Mouse (Mus musculus) liver, postnatal 0 days (tissue): ENCODE results near the gene Golm1. TPM values are rescaled to one million over a fixed set of nuclear protein-coding genes. Genes with fewer than 3 reads are reported as not detected.

Source experiments
- ATAC-seq: fragments of 200-750 bp; cut with Nextera tagmentation; 2 replicates; pipeline ENCODE4 v1.8.0; 2017; ENCODE audit warnings: mild to moderate bottlenecking, moderate library complexity
- DNase-seq: peaks from one replicate; pipeline ENCODE4 v3.0.0-alpha.2; 2016
- H3K27ac ChIP-seq: fragments of 300-500 bp; sonication (generic); 2 replicates; pipeline ENCODE4 v1.5.1; 2014; ENCODE audit warnings: antibody characterized with exemption, moderate library complexity, mild to moderate bottlenecking, low read depth
- H3K27me3 ChIP-seq: fragments of 300-500 bp; sonication (generic); 2 replicates; pipeline ENCODE4 v1.6.1; 2014; ENCODE audit warnings: low read length, control low read depth, mixed read lengths; ENCODE audit not compliant: insufficient read depth
- H3K36me3 ChIP-seq: fragments of 300-500 bp; sonication (generic); replicated peaks from 2 replicates; pipeline ENCODE4 v1.6.1; 2014; ENCODE audit warnings: mild to moderate bottlenecking, control low read depth, low read length, moderate library complexity, mixed read lengths; ENCODE audit not compliant: insufficient read depth
- H3K4me1 ChIP-seq: fragments of 300-500 bp; sonication (generic); 2 replicates; pipeline ENCODE4 v1.6.1; 2014; ENCODE audit warnings: antibody characterized with exemption, mild to moderate bottlenecking, control low read depth; ENCODE audit not compliant: insufficient read depth
- H3K4me2 ChIP-seq: fragments of 300-500 bp; sonication (generic); 2 replicates; pipeline ENCODE4 v1.6.1; 2014; ENCODE audit warnings: low read depth, mild to moderate bottlenecking, low read length, moderate library complexity, mixed read lengths
- H3K4me3 ChIP-seq: fragments of 300-500 bp; sonication (generic); 2 replicates; pipeline ENCODE4 v1.5.1; 2014; ENCODE audit warnings: low read depth, low read length
- H3K9ac ChIP-seq: fragments of 300-500 bp; sonication (generic); replicated peaks from 2 replicates; pipeline ENCODE4 v1.6.1; 2014; ENCODE audit warnings: mild to moderate bottlenecking, moderate library complexity
- H3K9me3 ChIP-seq: fragments of 300-500 bp; sonication (generic); 2 replicates; pipeline ENCODE4 v1.6.1; 2016; ENCODE audit warnings: mild to moderate bottlenecking, control low read depth, low read length, mixed read lengths
- CTCF ChIP-seq: sonication (generic); IDR thresholded peaks from 2 replicates; pipeline ENCODE4 v1.5.1; 2016; ENCODE audit warnings: antibody characterized with exemption, low read depth
- EP300 ChIP-seq: IDR thresholded peaks from 2 replicates; pipeline ENCODE4 v1.6.1; 2016; ENCODE audit warnings: antibody characterized with exemption, low read depth, mild to moderate bottlenecking
- WGBS: fragments of 180-500 bp; shearing (Covaris S2); extraction: QIAGEN DNeasy Blood & Tissue Kit; methylation state at CpG from one replicate; pipeline ENCODE4 v1.1.7; 2014; ENCODE audit not compliant: insufficient replicate concordance; 5-methylcytosine and 5-hydroxymethylcytosine counted together
- polyA plus RNA-seq: library from polyadenylated mRNA; unstranded; fragments of >200 nt; fragmentation: Nextera tagmentation; extraction: Ambion mirVana; gene quantifications from 2 replicates; pipeline ENCODE4 v1.2.1, GENCODE M21; 2015

The Golm1 gene
- polyA plus RNA-seq, 1 experiment from 2014 or later: 13.0 TPM

- 49% methylated on average over 10 of the region's 10 CpGs for WGBS
- peaks cover 4% of the 10 kb centered on the region; the same call in 1 of the 2 replicates for H3K36me3 ChIP-seq
- H3K27ac ChIP-seq: no peak overlapping the region
- no peak overlapping the region for H3K4me3 ChIP-seq
- H3K9ac ChIP-seq: no peak overlapping the region
- H3K27me3 ChIP-seq: no peaks in the 10 kb centered on the region
- peaks cover 9% of the 10 kb centered on the region for H3K4me1 ChIP-seq
- TF ChIP-seq EP300: no peak
- no peak for TF ChIP-seq CTCF
- peak; percentile 48 for ATAC-seq
- no peak for DNase-seq
- no peak overlapping the region for H3K4me2 ChIP-seq
- no peaks in the 10 kb centered on the region for H3K9me3 ChIP-seq
Observed at GRCm38 (mm10) chr13:59656316-59656832, 19.2 kb downstream of the Golm1 start.

- H3K4me1 ChIP-seq: peaks cover 9% of the 10 kb centered on the region
- H3K9me3 ChIP-seq: no peaks in the 10 kb centered on the region
- ATAC-seq: no peak
- 88% methylated on average over 15 of the region's 15 CpGs for WGBS
- no peaks in the 10 kb centered on the region for H3K27me3 ChIP-seq
- no peak overlapping the region for H3K4me2 ChIP-seq
- peaks cover 4% of the 10 kb centered on the region; the same call in 1 of the 2 replicates for H3K36me3 ChIP-seq
- H3K27ac ChIP-seq: no peak overlapping the region
- no peak for DNase-seq
- no peak for TF ChIP-seq EP300
- no peak for TF ChIP-seq CTCF
- H3K9ac ChIP-seq: no peak overlapping the region
- H3K4me3 ChIP-seq: no peak overlapping the region
Observed at GRCm38 (mm10) chr13:59655718-59656315, 19.8 kb downstream of the Golm1 start.

GRCm38 (mm10) chr13:59654465-59654864 is 21.1 kb downstream of the Golm1 start:
- Histone ChIP-seq H3K4me3 (no peak overlapping the region), H3K9ac (no peak overlapping the region), H3K36me3 (peaks cover 11% of the 10 kb centered on the region; the same call in 1 of the 2 replicates), H3K9me3 (no peaks in the 10 kb centered on the region), H3K27ac (no peak overlapping the region), H3K4me1 (peaks cover 6% of the 10 kb centered on the region), H3K4me2 (no peak overlapping the region), H3K27me3 (no peaks in the 10 kb centered on the region)
- no peak for DNase-seq
- WGBS: 74% methylated on average over 5 of the region's 5 CpGs
- TF ChIP-seq EP300: no peak
- TF ChIP-seq CTCF: no peak
- no peak for ATAC-seq

- Histone ChIP-seq H3K9me3 (no peaks in the 10 kb centered on the region), H3K4me3 (no peak overlapping the region), H3K27me3 (no peaks in the 10 kb centered on the region), H3K4me2 (no peak overlapping the region), H3K9ac (no peak overlapping the region), H3K36me3 (peaks cover 21% of the 10 kb centered on the region; the same call in 1 of the 2 replicates), H3K4me1 (peaks cover 6% of the 10 kb centered on the region), H3K27ac (no peak overlapping the region)
- no peak for ATAC-seq
- 88% methylated on average over 3 of the region's 3 CpGs for WGBS
- no peak for DNase-seq
- TF ChIP-seq CTCF: no peak
- TF ChIP-seq EP300: no peak
Observed at GRCm38 (mm10) chr13:59653136-59653535, 22.5 kb downstream of the Golm1 start.

- no peak overlapping the region for H3K4me2 ChIP-seq
- 80% methylated on average over 5 of the region's 5 CpGs for WGBS
- no peaks in the 10 kb centered on the region for H3K9me3 ChIP-seq
- no peak for DNase-seq
- no peak overlapping the region for H3K9ac ChIP-seq
- H3K27ac ChIP-seq: no peak overlapping the region
- no peak for TF ChIP-seq CTCF
- no peak for TF ChIP-seq EP300
- peaks cover 6% of the 10 kb centered on the region for H3K4me1 ChIP-seq
- H3K36me3 ChIP-seq: peaks cover 21% of the 10 kb centered on the region; the same call in 1 of the 2 replicates
- no peak overlapping the region for H3K4me3 ChIP-seq
- no peaks in the 10 kb centered on the region for H3K27me3 ChIP-seq
- no peak for ATAC-seq
Observed at GRCm38 (mm10) chr13:59652651-59653050, 23.0 kb downstream of the Golm1 start.

DNA sequence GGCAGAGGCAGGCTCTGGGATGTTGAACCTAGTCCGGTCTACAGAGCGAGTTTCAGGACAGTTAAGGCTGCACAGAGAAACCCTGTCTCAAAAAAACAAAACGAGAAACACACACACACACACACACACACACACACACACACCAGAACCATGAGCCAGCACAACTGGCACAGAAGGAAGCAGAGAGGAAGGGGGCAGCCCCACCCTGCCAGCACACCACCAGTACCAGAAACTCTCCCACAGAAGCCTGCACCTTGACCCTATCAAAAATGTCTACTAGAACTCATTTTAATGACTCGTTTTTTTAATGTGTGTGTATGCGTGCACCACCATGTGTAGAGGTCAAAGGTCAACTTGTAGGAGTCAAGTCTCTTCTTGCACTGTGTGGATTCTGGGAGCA is 25.8 kb downstream of the Golm1 start:
- 67% methylated on average over 5 of the region's 5 CpGs for WGBS
- no peak for ATAC-seq
- H3K36me3 ChIP-seq: peaks cover 20% of the 10 kb centered on the region; the same call in 1 of the 2 replicates

More for the DNA sequence above, 25.8 kb downstream of the Golm1 start:
- no peak overlapping the region for H3K9ac ChIP-seq
- H3K4me3 ChIP-seq: no peak overlapping the region
- no peaks in the 10 kb centered on the region for H3K27me3 ChIP-seq
- DNase-seq: no peak
- H3K4me1 ChIP-seq: no peaks in the 10 kb centered on the region; the same call in 1 of the 2 replicates
- TF ChIP-seq CTCF: no peak
- TF ChIP-seq EP300: no peak
- H3K27ac ChIP-seq: no peak overlapping the region
- H3K4me2 ChIP-seq: no peak overlapping the region
- H3K9me3 ChIP-seq: no peaks in the 10 kb centered on the region
